In the genomic region with DNA sequence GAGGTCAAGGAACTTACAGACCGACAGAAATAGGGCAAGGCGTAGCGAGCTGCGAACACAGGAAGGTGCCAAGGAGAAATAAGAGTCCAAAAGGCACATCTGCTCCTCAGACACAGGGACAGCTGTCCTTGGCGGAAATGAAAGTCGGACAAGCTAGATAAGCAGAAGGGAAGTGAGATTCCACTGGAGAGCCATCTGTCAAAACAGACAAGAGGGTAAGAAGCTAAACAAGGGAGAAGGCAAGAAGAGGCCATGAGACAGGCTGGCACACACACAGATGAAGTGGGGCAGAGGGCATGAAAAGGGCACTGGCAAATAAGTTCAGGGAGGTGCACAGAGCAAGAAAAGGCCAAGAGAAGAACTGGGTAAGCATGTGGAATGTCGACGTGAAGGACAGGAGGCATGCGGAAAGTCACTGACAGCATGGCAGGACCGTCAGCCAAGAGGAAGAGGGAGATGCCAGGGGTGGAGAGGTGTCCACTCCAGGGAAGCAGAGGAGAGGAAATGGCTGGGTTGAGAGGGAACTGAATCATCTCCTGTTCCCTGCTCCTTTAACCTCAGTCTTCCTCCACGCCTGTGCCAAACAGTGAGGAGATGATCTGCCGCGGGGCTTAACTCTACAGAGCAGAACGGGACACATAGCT, we compare ENCODE assay signal across 9 mouse cellular contexts.
DNase-seq lines count a peak whose midpoint lies in the region; ATAC-seq and TF ChIP-seq lines count a peak whose summit lies in the region.
"Had no signal": no experiment of that assay in that cellular context is flagged by ENCODE, and none has a peak within 500 bp of the region (broad histone marks: within the 10 kb centered on the region; RNA-seq: fewer than 3 reads in every experiment).

No protein-coding gene starts in this region.

- WGBS in heart, adult 2 months = 15% methylated on average over 14 of the region's 14 CpGs
- 55% methylated on average over 14 of the region's 14 CpGs for WGBS in kidney, postnatal 0 days
- 85% methylated on average over 14 of the region's 14 CpGs for WGBS in forebrain, embryonic 15.5 days

- no peak for TF ChIP-seq CTCF in G1E (IDR thresholded peaks at IDR 0.05; ENCODE audit: low read depth, low read length)
- no peak for TF ChIP-seq CTCF in heart, adult 2 months (IDR thresholded peaks at IDR 0.05)
- TF ChIP-seq CTCF in kidney, postnatal 0 days (IDR thresholded peaks at IDR 0.05; ENCODE audit: low read depth) = no peak

- no peaks in the 10 kb centered on the region for H3K9me3 ChIP-seq in G1E (replicated peaks)
- no peaks in the 10 kb centered on the region for H3K9me3 ChIP-seq in kidney, postnatal 0 days (replicated peaks; ENCODE audit: low read length)
- H3K9me3 ChIP-seq in megakaryocyte, embryonic 14.5 days = 0 out of 2 replicates have a peak, but pooled peaks cover 3% of the 10 kb centered on the region
- no peaks in the 10 kb centered on the region for H3K9me3 ChIP-seq in forebrain, embryonic 15.5 days
- H3K9me3 ChIP-seq: embryonic facial prominence, embryonic 12.5 days had no signal

- H3K27ac ChIP-seq in heart, adult 2 months = no peak overlapping the region
- H3K27ac ChIP-seq in kidney, postnatal 0 days = peak overlapping the region; percentile 42; the same call in 1 of the 2 replicates
- H3K27ac ChIP-seq in forebrain, embryonic 15.5 days (replicated peaks) = no peak overlapping the region
- H3K27ac ChIP-seq: embryonic facial prominence, embryonic 12.5 days had no signal

- no peak for TF ChIP-seq POLR2A in heart, adult 2 months (IDR thresholded peaks at IDR 0.05; ENCODE audit: insufficient read depth, low read depth, low read length)

- no peak overlapping the region for H3K4me3 ChIP-seq in G1E (ENCODE audit: low read depth, low read length)
- no peak overlapping the region for H3K4me3 ChIP-seq in heart, adult 2 months
- H3K4me3 ChIP-seq in kidney, postnatal 0 days (replicated peaks; ENCODE audit: low read depth, low read length) = no peak overlapping the region
- H3K4me3 ChIP-seq in megakaryocyte, embryonic 14.5 days (replicated peaks) = peak overlapping the region; percentile 90
- H3K4me3 ChIP-seq in forebrain, embryonic 15.5 days = no peak overlapping the region
- H3K4me3 ChIP-seq: embryonic facial prominence, embryonic 12.5 days had no signal

- no peaks in the 10 kb centered on the region for H3K79me2 ChIP-seq in heart, adult 2 months (replicated peaks; ENCODE audit: control insufficient read depth, insufficient read depth, low read length)

- no peaks in the 10 kb centered on the region for H3K4me1 ChIP-seq in G1E (ENCODE audit: insufficient read depth, low read depth, low read length)
- peaks cover 20% of the 10 kb centered on the region for H3K4me1 ChIP-seq in heart, adult 2 months (ENCODE audit: control insufficient read depth, insufficient read depth, low read length)
- H3K4me1 ChIP-seq in kidney, postnatal 0 days (replicated peaks; ENCODE audit: insufficient read depth, low read length) = no peaks in the 10 kb centered on the region
- H3K4me1 ChIP-seq in megakaryocyte, embryonic 14.5 days = peaks cover 62% of the 10 kb centered on the region
- no peaks in the 10 kb centered on the region for H3K4me1 ChIP-seq in forebrain, embryonic 15.5 days
- H3K4me1 ChIP-seq: embryonic facial prominence, embryonic 12.5 days had no signal

- peak; percentile 54 for ATAC-seq in G1E (ENCODE audit: extremely low read depth, insufficient number of reproducible peaks, low FRiP score, poor library complexity, severe bottlenecking)
- ATAC-seq in kidney, postnatal 0 days (replicated peaks; ENCODE audit: low FRiP score, low read depth) = peak; percentile 52
- no peak for ATAC-seq in forebrain, embryonic 15.5 days (replicated peaks)

- TF ChIP-seq EP300 in heart, adult 2 months (IDR thresholded peaks at IDR 0.05; ENCODE audit: insufficient read depth, low read depth, low read length) = 0 out of 2 replicates have a peak, but pooled peaks have one; percentile 28

- intact Hi-C loops in heart, adult 2 months (cut with DNase I) = loop anchor here (5.0 kb wide), 1 partner anchor 72 kb away; no protein-coding TSS in a partner anchor

- peak; percentile 12 for DNase-seq in cerebellum, adult 9-10 months
- no peak for DNase-seq in cerebellum, adult 11 months
- no peak for DNase-seq in G1E (ENCODE audit: low spot score)
- DNase-seq in heart, adult 2 months = peak; percentile 42 to 57
- peak; percentile 59 for DNase-seq in kidney, postnatal 0 days (ENCODE audit: low spot score)
- DNase-seq in right cerebral cortex, adult 18-20 months = no peak

- H3K36me3 ChIP-seq in G1E (replicated peaks) = no peaks in the 10 kb centered on the region
- no peaks in the 10 kb centered on the region for H3K36me3 ChIP-seq in heart, adult 2 months (ENCODE audit: control insufficient read depth, insufficient read depth, low read length)
- H3K36me3 ChIP-seq in kidney, postnatal 0 days (ENCODE audit: insufficient read depth, low read length) = no peaks in the 10 kb centered on the region
- peaks cover 23% of the 10 kb centered on the region for H3K36me3 ChIP-seq in megakaryocyte, embryonic 14.5 days (replicated peaks; ENCODE audit: low read length)
- H3K36me3 ChIP-seq in forebrain, embryonic 15.5 days = no peaks in the 10 kb centered on the region
- H3K36me3 ChIP-seq: embryonic facial prominence, embryonic 12.5 days had no signal

- H3K27me3 ChIP-seq in G1E (ENCODE audit: insufficient read depth, low read length) = peaks cover 18% of the 10 kb centered on the region
- no peaks in the 10 kb centered on the region for H3K27me3 ChIP-seq in heart, adult 2 months (ENCODE audit: control insufficient read depth, insufficient read depth, low read length)
- H3K27me3 ChIP-seq in kidney, postnatal 0 days (ENCODE audit: insufficient read depth, low read length) = no peaks in the 10 kb centered on the region
- peaks cover 3% of the 10 kb centered on the region for H3K27me3 ChIP-seq in megakaryocyte, embryonic 14.5 days (replicated peaks)
- no peaks in the 10 kb centered on the region for H3K27me3 ChIP-seq in forebrain, embryonic 15.5 days
- H3K27me3 ChIP-seq: embryonic facial prominence, embryonic 12.5 days had no signal

- H3K9ac ChIP-seq in heart, adult 2 months (ENCODE audit: low read depth, low read length) = no peak overlapping the region
- no peak overlapping the region for H3K9ac ChIP-seq in kidney, postnatal 0 days (ENCODE audit: low read depth, low read length)
- no peak overlapping the region for H3K9ac ChIP-seq in forebrain, embryonic 15.5 days (replicated peaks)
- H3K9ac ChIP-seq: embryonic facial prominence, embryonic 12.5 days had no signal

- no peak overlapping the region for H3K4me2 ChIP-seq in kidney, postnatal 0 days (ENCODE audit: low read length)
- no peak overlapping the region for H3K4me2 ChIP-seq in forebrain, embryonic 15.5 days (replicated peaks)
- H3K4me2 ChIP-seq: embryonic facial prominence, embryonic 12.5 days had no signal

Comparison
In these comparisons a context has a peak if more than half of its experiments do, and no peak if none do; other contexts are left out.
1. DNase-seq: peak in cerebellum, adult 9-10 months (single experiment), heart, adult 2 months (2 of 2) and kidney, postnatal 0 days (single experiment); none in cerebellum, adult 11 months (single experiment), G1E (single experiment) and right cerebral cortex, adult 18-20 months (single experiment).